Mouse (Mus musculus) heart, postnatal 4 days (tissue): Measurements from ENCODE around the gene Vmn2r88. TPM values are rescaled to one million over a fixed set of nuclear protein-coding genes. Genes with fewer than 3 reads are reported as not detected.
"Not testable (repeated sequence)": the region's sequence is repeated elsewhere in the genome, so short reads cannot be mapped to it uniquely, and the experiment has no call there.

Experiments used
- DNase-seq: peaks from one replicate; pipeline ENCODE4 v3.0.0; 2021
- total RNA-seq, 2 experiments: library from RNA; stranded (reverse); gene quantifications; 2 replicates each; pipeline ENCODE4 v1.2.3; 2021

The Vmn2r88 gene
- not detected for total RNA-seq

DNA sequence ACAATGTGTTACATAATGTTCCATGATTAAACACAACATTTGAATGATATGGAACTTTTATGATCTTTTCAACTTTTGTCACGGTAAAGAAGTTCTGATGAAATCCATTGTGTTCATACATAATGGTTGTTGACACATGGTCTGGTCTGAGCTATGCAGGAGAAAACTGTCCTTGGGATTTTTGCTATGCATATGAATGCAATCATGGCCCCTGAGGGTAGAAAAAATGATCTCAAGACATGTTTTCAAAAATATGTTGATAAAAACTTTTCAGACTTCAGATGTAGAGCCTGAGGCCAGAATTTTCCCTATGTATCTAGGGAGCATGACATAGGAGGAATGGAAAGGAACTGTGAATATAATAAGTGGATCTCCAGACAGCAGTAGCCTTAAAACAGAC is at the start of gene Vmn2r88:
TSS of gene Vmn2r88 (plus strand) at position 301 of the 400 bp plus-strand sequence.
- no peak for DNase-seq

DNA sequence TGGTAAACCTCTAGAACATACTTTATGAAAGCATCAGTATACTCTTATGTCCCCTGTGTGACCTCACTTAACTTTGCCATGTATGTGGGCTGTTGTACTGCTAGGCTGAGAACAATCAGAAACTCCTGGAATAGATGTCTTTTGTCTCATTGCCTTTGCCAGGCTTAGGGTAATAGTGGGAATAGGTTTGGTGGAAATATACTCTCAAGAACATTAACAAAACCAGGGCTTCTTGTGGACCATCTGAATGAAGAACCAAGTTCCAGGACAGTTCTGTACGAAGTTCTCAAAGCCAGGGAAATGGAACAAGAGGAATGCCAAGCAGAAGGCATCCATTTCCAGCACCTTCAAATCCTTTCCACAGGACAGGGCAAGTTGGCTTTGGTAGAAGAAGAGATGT is 49.2 kb upstream of the Vmn2r88 start, which contains the start of gene Gm7247:
TSS of gene Gm7247 (plus strand) at position 301 of the 400 bp plus-strand sequence.
- DNase-seq: no peak

DNA sequence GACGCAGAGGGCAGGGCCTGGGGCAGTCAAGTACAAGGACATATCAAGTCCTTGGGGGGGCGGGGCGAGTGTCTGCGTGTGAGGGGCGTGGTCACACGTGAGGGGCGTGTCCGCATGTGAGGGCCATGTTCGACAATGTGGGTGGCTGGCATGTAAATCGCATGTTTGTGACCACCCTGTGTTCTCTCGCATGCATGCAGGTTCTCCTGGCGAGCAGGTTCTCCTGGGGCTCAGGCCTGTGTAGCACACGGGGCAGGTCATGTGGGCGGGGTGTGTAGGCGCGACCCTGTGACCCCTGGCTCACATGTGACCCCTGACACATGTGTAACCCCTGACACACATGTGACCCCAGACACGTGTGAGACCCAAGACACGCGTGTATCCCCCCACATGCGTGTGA is 27.8 kb upstream of the Vmn2r88 start:
- no peak for DNase-seq

DNA sequence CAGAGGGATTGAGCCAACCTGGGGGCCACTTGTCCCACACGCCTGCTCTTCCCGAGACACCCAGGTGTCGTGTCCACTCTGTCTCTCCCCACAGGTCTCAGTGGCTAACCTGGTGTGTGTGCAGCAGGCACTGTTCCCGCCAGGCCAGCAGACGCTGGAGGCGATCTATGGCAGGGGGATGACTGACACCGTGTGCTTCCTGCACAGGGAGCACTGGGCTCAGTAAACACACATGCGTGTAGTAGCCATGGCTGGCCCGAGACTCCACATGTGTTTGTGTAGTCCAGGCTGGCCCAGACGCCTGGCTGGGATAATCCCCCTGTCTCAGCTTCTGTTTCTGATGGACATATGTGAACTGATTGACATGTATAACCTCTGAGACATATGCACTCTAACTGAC is 26.3 kb upstream of the Vmn2r88 start:
- no peak for DNase-seq

DNA sequence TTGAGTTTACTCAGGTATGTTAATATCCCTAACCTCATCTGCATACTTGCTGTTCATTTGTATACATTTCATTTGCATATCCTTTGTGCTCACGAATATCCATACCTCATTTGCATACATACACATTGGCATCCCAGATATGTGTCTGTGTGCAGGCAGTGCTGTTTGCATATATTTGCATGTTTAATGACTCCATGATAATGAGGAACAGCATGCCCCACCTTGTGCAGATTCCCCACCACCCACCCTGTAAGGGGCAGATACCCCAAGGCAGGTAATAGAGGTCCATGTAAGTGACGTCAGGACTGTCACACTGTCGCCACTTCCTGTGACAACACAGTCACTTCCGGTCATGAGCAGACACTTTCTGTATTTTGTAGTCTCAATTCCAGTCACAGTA is 24.9 kb upstream of the Vmn2r88 start:
- DNase-seq: no peak

DNA sequence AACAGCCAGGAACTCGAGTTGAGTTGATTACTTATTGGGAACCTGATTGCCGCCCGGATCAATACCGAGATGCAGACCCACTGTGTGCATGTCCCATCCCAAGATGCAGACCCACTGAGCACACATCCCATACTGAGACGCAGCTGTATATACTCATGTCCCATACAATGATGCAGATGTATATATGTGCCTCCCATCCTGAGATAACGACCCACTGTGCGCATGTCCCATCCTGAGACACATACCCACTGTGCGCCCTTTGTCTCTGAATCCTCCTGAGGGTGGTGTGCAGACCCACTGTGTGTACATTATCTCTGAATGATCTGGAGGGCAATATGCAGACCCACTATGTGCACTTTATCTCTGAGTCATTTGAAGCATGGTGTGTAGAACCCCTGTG is 22.9 kb upstream of the Vmn2r88 start:
- DNase-seq: no peak

DNA sequence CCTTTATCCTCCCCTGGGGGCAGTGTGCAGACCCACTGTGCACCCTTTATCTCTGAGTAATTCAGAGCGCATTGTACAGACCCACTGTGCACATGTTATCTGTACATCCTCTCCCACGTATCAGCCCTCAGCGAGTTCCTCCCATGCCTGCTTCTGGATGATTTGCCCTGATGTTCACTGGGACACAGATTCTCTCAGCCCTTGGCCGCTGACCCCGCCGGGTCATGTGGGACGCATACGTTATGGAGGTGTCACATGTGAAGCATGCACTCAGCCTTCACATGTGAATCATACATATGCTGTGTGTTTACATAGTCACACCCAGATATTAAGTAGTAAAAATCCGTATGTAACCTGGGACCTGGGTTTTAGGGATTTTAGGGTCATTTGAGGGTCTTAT is 22.4 kb upstream of the Vmn2r88 start:
- no peak for DNase-seq

DNA sequence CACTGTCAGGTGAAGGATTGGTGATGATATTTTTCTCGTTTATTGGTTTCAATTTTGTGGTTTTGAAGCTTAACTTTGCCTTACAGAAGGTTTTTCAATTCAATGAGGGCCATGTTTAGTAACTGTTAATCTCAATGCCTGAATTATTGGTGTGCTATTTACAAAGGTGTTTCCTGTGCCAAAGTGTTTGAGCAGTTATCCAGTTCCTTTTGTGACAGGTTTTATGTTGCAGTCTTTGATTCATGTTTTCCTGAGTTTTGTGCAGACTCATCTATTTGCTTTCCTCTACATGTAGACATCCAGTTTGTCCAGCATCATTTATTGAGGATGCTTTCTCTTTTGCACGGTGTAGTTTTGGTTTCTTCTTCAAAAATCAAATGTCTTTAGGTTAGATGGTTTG is 13.3 kb downstream of the Vmn2r88 start:
- no peak for DNase-seq

DNA sequence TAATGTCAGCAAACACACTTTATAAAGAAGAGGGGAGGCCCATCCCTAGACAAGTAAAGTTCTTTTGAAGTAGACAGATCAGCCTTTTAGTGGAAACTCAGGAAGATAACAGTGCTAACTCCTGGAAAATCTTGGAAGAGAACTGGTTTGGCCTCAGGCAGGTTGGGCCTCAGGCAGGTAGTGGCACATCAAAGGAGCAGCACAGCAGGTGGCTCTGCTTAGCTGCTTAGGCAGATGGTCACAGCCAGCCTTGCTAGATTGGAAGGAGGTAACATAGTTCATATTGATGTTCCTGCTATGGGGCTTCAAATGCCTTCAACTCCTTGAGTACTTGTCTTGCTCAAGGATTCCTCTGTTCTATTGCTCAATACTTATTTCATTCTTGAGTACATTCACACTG is 19.5 kb downstream of the Vmn2r88 start:
- DNase-seq: not testable (repeated sequence)

DNA sequence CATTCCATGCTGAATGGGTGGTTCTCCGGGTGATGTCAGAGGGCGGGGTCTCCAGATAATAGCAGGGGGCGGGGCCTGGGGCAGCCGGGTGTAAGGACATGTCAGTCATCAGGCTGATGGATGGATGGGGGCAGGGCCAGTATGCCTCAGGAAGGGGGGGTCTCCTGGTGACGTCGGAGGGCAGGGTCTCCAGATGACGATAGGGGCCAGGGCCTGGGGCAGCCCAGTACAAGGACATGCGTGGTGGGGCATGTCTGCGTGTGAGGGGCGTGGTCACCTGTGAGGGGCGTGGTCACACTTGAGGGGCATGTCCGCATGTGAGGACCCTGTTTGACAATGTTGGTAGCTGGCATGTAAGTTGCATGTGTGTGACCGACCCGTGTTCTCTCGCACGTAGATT is 23.9 kb downstream of the Vmn2r88 start:
- no peak for DNase-seq

DNA sequence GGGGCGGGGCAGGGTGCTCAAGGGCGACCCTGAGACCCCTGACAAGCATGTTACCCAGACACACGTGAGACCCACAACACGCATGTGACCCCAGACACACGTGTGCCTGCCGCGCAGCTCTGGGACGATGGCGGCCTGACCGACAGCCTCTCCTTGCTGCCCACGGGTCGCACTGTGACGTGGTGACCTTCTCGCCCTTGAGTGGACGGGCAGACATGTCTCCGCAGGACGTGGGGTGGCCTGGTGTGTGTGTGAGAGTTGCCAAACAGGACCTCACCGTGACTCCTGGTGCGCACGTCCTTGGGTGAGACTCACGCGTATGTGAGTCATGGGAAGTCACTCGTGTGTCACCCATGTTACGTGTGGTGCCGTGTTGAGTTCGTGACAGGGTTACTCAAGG is 24.4 kb downstream of the Vmn2r88 start:
- no peak for DNase-seq

DNA sequence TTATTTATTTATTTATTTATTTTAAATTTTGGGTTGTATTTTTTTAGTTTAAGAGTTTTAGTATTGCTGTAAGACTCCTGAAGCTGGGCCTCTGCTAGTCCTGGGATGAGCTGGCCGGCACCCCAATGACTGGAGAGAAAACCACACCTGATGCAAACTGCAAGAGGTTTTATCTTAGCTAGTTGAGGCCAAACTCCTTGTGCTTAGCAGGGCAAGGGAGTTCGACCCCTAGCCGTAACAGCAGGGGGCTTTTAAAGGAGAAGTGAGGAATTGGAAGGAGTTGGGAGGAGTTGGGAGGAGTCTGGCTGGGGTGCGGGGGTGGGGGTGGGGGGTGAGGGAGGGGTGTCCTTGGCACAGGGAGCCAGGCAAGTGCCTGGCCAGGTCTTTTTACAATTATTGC is 28.3 kb downstream of the Vmn2r88 start:
- DNase-seq: no peak

DNA sequence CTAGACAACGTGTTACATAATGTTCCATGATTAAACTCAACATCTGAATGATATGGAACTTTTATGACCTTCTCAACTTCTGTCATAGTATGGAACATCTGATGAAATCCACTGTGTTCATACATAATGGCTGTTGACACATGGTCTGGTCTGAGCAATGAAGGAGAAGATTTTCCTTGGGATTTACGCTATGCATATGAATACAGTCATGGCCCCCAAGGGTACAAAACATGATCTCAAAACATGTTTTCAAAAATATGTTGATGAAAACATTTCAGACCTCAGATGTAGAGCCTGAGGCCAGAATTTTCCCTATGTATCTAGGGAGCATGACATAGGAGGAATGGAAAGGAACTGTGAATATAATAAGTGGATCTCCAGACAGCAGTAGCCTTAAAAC is 40.9 kb downstream of the Vmn2r88 start, which contains the start of gene Vmn2r89:
TSS of gene Vmn2r89 (plus strand) at position 301 of the 400 bp plus-strand sequence.
- not testable (repeated sequence) for DNase-seq

Other genes starting within 250 kb of the Vmn2r88 start
- not detected for gene Rnase2b, start 248.6 kb upstream of the Vmn2r88 start, total RNA-seq
- gene Ang2, start 211.7 kb upstream of the Vmn2r88 start, total RNA-seq: not detected
- gene Ear14, start 207.4 kb upstream of the Vmn2r88 start, total RNA-seq: not detected
- gene Rnase2a, start 154.7 kb upstream of the Vmn2r88 start, total RNA-seq: not detected
- gene Gm7247, start 49.1 kb upstream of the Vmn2r88 start, total RNA-seq: not detected
- not detected for gene Vmn2r89, start 41.0 kb downstream of the Vmn2r88 start, total RNA-seq
- gene Gm5622, start 142.0 kb downstream of the Vmn2r88 start, total RNA-seq: not detected
- not detected for gene Gm17175, start 163.2 kb downstream of the Vmn2r88 start, total RNA-seq
- gene Gm17174, start 181.3 kb downstream of the Vmn2r88 start, total RNA-seq: not detected
- not detected for gene Gm17078, start 200.5 kb downstream of the Vmn2r88 start, total RNA-seq
- not detected for gene Gm4181, start 224.8 kb downstream of the Vmn2r88 start, total RNA-seq